Mouse (Mus musculus): ENCODE measurements around the gene Bank1. TPM values are rescaled to one million over a fixed set of nuclear protein-coding genes. Genes with fewer than 3 reads are reported as not detected.

The Bank1 gene
- polyA plus RNA-seq, 1 experiment from 2014 or later: 8.3 TPM

DNA sequence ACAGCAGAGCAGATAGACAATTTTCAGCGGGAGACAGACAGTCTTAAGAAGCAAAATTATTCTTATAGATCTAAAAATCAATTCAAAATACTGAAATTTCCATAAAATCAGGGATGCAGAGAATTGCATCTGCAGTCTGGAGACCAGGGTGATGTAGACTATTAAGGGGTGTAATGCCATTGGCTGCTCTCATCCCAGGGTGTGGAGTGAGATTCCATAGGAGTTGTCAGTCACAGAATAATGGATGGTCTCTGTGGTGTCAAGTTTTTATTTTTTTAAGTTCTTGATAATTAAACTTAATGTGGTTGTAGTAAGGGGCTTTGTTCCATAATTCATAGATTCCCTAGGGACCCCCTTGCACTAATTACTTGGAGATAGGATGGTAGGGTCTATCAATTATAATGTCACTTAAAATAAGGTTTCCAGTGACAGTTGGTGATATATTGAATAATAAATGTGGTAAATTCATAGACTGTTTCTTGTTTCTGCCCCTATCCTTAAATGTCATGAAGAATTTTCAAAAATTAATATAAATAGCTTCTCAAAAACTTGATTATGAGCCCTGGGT lies 136.1 kb downstream of the Bank1 start:
- 92% methylated on average over 1 of the region's 1 CpGs for WGBS (ENCODE audit: missing documents)
- no peak overlapping the region for H3K4me3 ChIP-seq (ENCODE audit: inconsistent target)
- no peak overlapping the region for H3K27ac ChIP-seq
- no peaks in the 10 kb centered on the region for H3K79me2 ChIP-seq (ENCODE audit: inconsistent target)
- no peaks in the 10 kb centered on the region for H3K36me3 ChIP-seq (ENCODE audit: inconsistent target)

GRCm38 (mm10) chr3:136186548-136187113 lies 139.2 kb downstream of the Bank1 start:
- H3K27ac ChIP-seq: no peak overlapping the region
- no peak overlapping the region for H3K4me3 ChIP-seq (ENCODE audit: inconsistent target)
- H3K79me2 ChIP-seq (ENCODE audit: inconsistent target): no peaks in the 10 kb centered on the region
- H3K36me3 ChIP-seq (ENCODE audit: inconsistent target): no peaks in the 10 kb centered on the region
- WGBS (ENCODE audit: missing documents): 96% methylated on average over 3 of the region's 3 CpGs

DNA sequence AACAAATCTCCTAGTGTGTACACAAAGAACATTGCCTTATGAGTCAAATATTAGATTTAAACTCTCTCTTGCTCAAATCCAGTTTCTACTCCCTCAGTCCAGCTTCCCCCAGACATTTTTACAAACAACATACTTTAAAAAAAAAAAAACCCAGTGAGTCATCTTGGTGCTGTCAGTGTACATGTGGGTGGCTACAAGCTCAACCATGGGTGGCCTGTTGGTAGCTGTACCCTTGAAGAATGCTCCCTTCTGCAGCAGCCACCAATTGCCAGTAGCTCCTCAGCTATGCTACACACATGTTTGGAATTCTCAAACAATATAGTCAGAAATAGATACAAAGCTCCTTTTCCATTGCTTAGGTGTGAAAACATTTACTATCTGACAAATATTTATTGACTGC lies 154.2 kb downstream of the Bank1 start:
- H3K4me3 ChIP-seq (ENCODE audit: inconsistent target): no peak overlapping the region
- no peaks in the 10 kb centered on the region for H3K36me3 ChIP-seq (ENCODE audit: inconsistent target)
- no peak overlapping the region for H3K27ac ChIP-seq
- H3K79me2 ChIP-seq (ENCODE audit: inconsistent target): no peaks in the 10 kb centered on the region

DNA sequence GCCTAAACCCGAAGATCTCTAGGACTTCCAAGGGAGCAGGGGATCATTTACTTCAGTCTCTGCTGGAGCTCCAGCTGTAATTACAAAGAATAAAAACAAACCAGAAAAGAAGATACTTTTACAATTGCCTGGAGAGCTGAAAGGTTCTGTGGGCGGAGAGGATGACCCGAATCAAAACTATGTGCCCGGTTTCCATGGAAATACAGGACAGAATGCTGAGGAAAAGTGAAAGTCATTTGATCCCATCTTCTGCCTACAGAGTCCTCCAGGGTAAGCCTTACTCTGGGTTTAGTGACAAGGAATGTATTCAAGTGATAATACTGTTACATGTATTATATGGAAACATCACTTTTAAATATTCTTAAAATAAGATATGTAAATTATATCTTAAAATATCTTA lies 157.8 kb downstream of the Bank1 start:
- WGBS (ENCODE audit: missing documents): 97% methylated on average over 4 of the region's 4 CpGs
- Histone ChIP-seq H3K4me3 (ENCODE audit: inconsistent target) (no peak overlapping the region), H3K36me3 (ENCODE audit: inconsistent target) (no peaks in the 10 kb centered on the region), H3K27ac (no peak overlapping the region), H3K79me2 (ENCODE audit: inconsistent target) (no peaks in the 10 kb centered on the region)

DNA sequence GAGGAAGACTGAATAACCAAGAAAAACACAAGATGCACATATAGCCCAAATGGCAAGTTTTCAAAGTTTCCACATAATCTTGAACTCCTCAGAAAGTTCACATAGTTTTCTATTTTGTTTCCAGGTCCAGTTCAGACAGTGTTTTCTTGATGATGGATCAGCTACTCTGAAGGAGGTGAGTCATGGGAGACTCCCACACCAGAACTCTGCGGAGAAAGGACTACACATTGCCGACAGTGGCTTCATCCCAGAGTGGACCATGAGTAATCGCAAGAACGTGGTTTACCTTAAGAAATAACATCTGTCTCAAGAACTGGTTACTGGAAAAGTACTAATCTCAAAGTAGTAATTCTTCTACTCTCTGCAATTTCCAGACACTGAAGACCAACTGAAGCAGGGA lies 159.2 kb downstream of the Bank1 start:
- Histone ChIP-seq H3K4me3 (ENCODE audit: inconsistent target) (no peak overlapping the region), H3K27ac (no peak overlapping the region), H3K79me2 (ENCODE audit: inconsistent target) (no peaks in the 10 kb centered on the region), H3K36me3 (ENCODE audit: inconsistent target) (no peaks in the 10 kb centered on the region)
- WGBS (ENCODE audit: missing documents): 94% methylated on average over 4 of the region's 4 CpGs

- H3K4me3 ChIP-seq (ENCODE audit: inconsistent target): no peak overlapping the region
- H3K27ac ChIP-seq: no peak overlapping the region
- no peaks in the 10 kb centered on the region for H3K36me3 ChIP-seq (ENCODE audit: inconsistent target)
- 100% methylated on average over 2 of the region's 2 CpGs for WGBS (ENCODE audit: missing documents)
- no peaks in the 10 kb centered on the region for H3K79me2 ChIP-seq (ENCODE audit: inconsistent target)
These were observed 159.9 kb downstream of the Bank1 start for GRCm38 (mm10) chr3:136166033-136166361.

GRCm38 (mm10) chr3:136165167-136166032 lies 160.5 kb downstream of the Bank1 start:
- no peaks in the 10 kb centered on the region for H3K36me3 ChIP-seq (ENCODE audit: inconsistent target)
- H3K27ac ChIP-seq: no peak overlapping the region
- no peaks in the 10 kb centered on the region for H3K79me2 ChIP-seq (ENCODE audit: inconsistent target)
- no peak overlapping the region for H3K4me3 ChIP-seq (ENCODE audit: inconsistent target)
- WGBS (ENCODE audit: missing documents): 80% methylated on average over 7 of the region's 7 CpGs

GRCm38 (mm10) chr3:136158059-136158458 lies 167.8 kb downstream of the Bank1 start:
- H3K79me2 ChIP-seq (ENCODE audit: inconsistent target): no peaks in the 10 kb centered on the region

GRCm38 (mm10) chr3:136155555-136155954 lies 170.3 kb downstream of the Bank1 start:
- H3K27ac ChIP-seq: no peak overlapping the region
- 100% methylated on average over 1 of the region's 1 CpGs for WGBS (ENCODE audit: missing documents)

More at GRCm38 (mm10) chr3:136158059-136158458, 167.8 kb downstream of the Bank1 start:
- no peak overlapping the region for H3K4me3 ChIP-seq (ENCODE audit: inconsistent target)
- 100% methylated on average over 2 of the region's 2 CpGs for WGBS (ENCODE audit: missing documents)
- H3K36me3 ChIP-seq (ENCODE audit: inconsistent target): no peaks in the 10 kb centered on the region
- H3K27ac ChIP-seq: no peak overlapping the region

GRCm38 (mm10) chr3:136150886-136151285 lies 175.0 kb downstream of the Bank1 start:
- 94% methylated on average over 3 of the region's 3 CpGs for WGBS (ENCODE audit: missing documents)

More at GRCm38 (mm10) chr3:136155555-136155954, 170.3 kb downstream of the Bank1 start:
- Histone ChIP-seq H3K36me3 (ENCODE audit: inconsistent target) (no peaks in the 10 kb centered on the region), H3K4me3 (ENCODE audit: inconsistent target) (no peak overlapping the region), H3K79me2 (ENCODE audit: inconsistent target) (no peaks in the 10 kb centered on the region)

GRCm38 (mm10) chr3:136147166-136147565 lies 178.7 kb downstream of the Bank1 start:
- Histone ChIP-seq H3K27ac (no peak overlapping the region), H3K4me3 (ENCODE audit: inconsistent target) (no peak overlapping the region), H3K36me3 (ENCODE audit: inconsistent target) (no peaks in the 10 kb centered on the region), H3K79me2 (ENCODE audit: inconsistent target) (no peaks in the 10 kb centered on the region)
- WGBS (ENCODE audit: missing documents): 95% methylated on average over 2 of the region's 2 CpGs

More at GRCm38 (mm10) chr3:136150886-136151285, 175.0 kb downstream of the Bank1 start:
- H3K36me3 ChIP-seq (ENCODE audit: inconsistent target): no peaks in the 10 kb centered on the region
- no peaks in the 10 kb centered on the region for H3K79me2 ChIP-seq (ENCODE audit: inconsistent target)
- H3K27ac ChIP-seq: no peak overlapping the region
- H3K4me3 ChIP-seq (ENCODE audit: inconsistent target): no peak overlapping the region

- Histone ChIP-seq H3K4me3 (ENCODE audit: inconsistent target) (no peak overlapping the region), H3K27ac (no peak overlapping the region), H3K79me2 (ENCODE audit: inconsistent target) (no peaks in the 10 kb centered on the region), H3K36me3 (ENCODE audit: inconsistent target) (no peaks in the 10 kb centered on the region)
- WGBS (ENCODE audit: missing documents): 83% methylated on average over 3 of the region's 3 CpGs
These were observed 193.9 kb downstream of the Bank1 start for GRCm38 (mm10) chr3:136132013-136132412.

DNA sequence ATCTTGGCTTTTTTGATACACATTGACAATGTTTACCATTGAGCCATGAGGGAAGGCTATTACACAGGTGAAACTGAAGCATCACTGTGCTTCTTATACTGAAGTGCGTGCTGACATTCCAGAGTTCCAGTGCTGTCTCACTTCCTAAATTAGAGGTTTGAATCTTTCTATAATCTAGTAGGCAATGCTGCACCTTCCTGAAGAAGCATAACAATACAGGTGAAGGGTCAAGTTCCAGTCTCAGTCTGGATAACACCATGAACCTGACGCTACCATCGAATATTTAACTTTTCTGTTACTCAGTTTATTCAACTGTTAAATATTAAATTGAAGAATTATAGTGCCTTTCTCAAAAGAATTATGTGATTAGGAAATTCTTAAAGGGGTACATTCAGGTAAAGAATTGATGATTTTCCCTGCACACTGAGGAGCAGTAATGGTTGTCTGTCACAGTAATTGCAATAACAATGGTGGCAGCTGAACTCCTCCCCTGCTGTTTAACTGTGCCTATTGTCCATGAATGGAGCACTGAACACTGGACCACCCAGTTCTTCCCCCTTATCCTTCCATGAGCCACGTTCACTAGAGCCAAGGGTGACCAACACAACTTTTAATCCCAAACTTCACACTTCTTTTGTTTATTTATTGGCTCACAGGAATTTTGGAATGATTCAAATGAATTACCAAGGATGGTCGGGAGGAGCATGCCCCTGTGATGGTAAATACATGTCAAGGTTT lies 210.2 kb downstream of the Bank1 start:
- Histone ChIP-seq H3K27ac (no peak overlapping the region), H3K4me3 (ENCODE audit: inconsistent target) (no peak overlapping the region), H3K36me3 (ENCODE audit: inconsistent target) (no peaks in the 10 kb centered on the region), H3K79me2 (ENCODE audit: inconsistent target) (no peaks in the 10 kb centered on the region)
- WGBS (ENCODE audit: missing documents): 96% methylated on average over 5 of the region's 5 CpGs

GRCm38 (mm10) chr3:136109411-136110139 lies 216.3 kb downstream of the Bank1 start:
- Histone ChIP-seq H3K4me3 (ENCODE audit: inconsistent target) (no peak overlapping the region), H3K36me3 (ENCODE audit: inconsistent target) (no peaks in the 10 kb centered on the region), H3K27ac (no peak overlapping the region), H3K79me2 (ENCODE audit: inconsistent target) (no peaks in the 10 kb centered on the region)
- WGBS (ENCODE audit: missing documents): 95% methylated on average over 6 of the region's 6 CpGs

Data from macrophage (primary cell).